Mouse (Mus musculus): ENCODE results near the gene Fam219a. TPM values are rescaled to one million over a fixed set of nuclear protein-coding genes. Genes with fewer than 3 reads are reported as not detected.

Gene Fam219a
- polyA plus RNA-seq, 1 experiment from 2014 or later = 2.3 TPM

DNA sequence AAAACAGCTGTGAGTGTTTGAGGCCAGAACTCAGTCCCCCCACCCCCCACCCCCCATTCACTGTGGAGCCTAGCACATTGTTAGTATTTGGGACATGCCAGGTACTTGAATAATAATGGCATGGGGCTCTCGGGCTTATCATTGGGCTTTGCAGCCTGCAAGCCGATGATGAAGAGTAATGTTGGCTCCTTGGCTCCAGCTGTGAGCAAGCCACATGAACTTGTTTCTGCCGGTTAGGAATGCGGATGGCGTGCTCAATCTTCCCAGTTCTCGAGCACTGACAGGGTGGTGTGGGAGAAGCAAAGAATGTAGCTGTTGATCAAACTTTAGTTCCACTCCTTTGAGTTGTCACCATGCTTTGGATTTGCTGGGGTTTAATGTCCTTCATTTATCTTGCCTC, 6.6 kb upstream of the Fam219a start:
- Histone ChIP-seq H3K36me3 (no peaks in the 10 kb centered on the region), H3K4me2 (no peak overlapping the region), H3K4me3 (no peak overlapping the region), H3K27me3 (replicated peaks) (peaks cover 16% of the 10 kb centered on the region), H3K9me3 (no peaks in the 10 kb centered on the region), H3K9ac (no peak overlapping the region), H3K4me1 (0 out of 2 replicates have a peak, but pooled peaks cover 3% of the 10 kb centered on the region), H3K27ac (replicated peaks) (no peak overlapping the region)
- WGBS = 21% methylated on average over 6 of the region's 6 CpGs
- ATAC-seq (ENCODE audit: extremely low read depth, insufficient number of reproducible peaks, low FRiP score, low TSS enrichment) = no peak

- Histone ChIP-seq H3K27ac (replicated peaks) (no peak overlapping the region), H3K27me3 (replicated peaks) (peaks cover 14% of the 10 kb centered on the region), H3K36me3 (no peaks in the 10 kb centered on the region), H3K9ac (no peak overlapping the region), H3K9me3 (no peaks in the 10 kb centered on the region), H3K4me1 (peaks cover 10% of the 10 kb centered on the region), H3K4me3 (no peak overlapping the region), H3K4me2 (no peak overlapping the region)
- no peak for ATAC-seq (ENCODE audit: extremely low read depth, insufficient number of reproducible peaks, low FRiP score, low TSS enrichment)
- 61% methylated on average over 4 of the region's 4 CpGs for WGBS
Observed at GRCm38 (mm10) chr4:41573492-41573891, 4.2 kb upstream of the Fam219a start.

DNA sequence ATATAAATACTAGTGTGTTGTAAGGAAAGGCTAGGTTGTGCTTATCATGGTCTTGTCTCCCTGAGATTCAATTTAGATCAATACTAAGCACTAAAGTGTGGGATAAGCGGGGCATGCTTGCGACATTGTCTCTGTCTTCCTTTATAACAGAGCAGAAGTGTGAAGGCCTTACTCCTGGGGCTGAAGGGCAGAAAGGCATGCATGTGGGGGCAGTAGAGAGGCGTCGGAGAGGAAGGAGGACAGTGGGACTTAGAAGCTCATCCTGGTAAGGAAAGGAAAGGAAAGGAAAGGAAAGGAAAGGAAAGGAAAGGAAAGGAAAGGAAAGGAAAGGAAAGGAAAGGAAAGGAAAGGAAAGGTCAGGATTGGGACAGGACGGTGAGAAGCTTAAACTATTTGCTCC, 2.2 kb upstream of the Fam219a start:
- 12% methylated on average over 5 of the region's 5 CpGs for WGBS
- ATAC-seq (ENCODE audit: extremely low read depth, insufficient number of reproducible peaks, low FRiP score, low TSS enrichment) = no peak
- Histone ChIP-seq H3K36me3 (no peaks in the 10 kb centered on the region), H3K9me3 (no peaks in the 10 kb centered on the region), H3K9ac (no peak overlapping the region), H3K4me2 (no peak overlapping the region), H3K27ac (replicated peaks) (no peak overlapping the region), H3K4me1 (peaks cover 23% of the 10 kb centered on the region), H3K27me3 (replicated peaks) (peaks cover 24% of the 10 kb centered on the region), H3K4me3 (no peak overlapping the region)

DNA sequence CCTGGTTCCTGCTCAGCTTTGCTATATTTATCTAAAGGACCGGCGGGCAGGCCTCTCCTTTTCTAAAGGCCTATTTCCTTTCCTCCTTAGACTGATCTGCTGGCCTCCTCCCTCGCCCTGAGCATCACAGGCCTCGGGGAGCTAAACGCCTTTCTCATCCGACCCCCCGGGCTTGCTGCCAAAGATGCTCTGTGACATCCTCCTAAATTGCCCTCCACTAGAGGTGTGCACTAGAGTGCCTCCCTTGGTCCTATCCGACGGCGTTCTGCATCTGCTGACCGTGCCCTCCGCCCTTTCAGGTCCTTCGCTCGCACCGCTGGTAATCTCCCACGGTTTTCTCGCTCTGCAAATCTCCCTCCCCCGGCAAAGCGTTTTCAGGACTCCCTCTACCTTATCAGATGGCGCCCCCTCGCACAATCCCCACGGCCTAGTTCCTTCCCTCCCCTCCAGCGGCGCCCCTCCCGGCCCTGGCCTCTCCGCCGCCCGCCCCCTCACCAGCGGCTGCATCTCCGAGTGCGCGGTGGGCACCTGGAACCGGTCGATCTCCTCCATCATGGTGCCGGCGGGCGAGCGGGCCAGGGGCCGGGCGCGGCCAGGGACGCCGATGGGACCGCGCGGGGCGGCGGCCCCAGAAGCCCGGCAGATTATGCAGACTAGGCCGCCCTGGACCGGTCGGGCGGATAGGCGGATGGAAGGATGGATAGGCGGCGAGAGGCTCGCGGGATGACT, 492 bp downstream of the Fam219a start:
- Histone ChIP-seq H3K9me3 (no peaks in the 10 kb centered on the region), H3K4me3 (peak overlapping the region; percentile 82), H3K4me1 (peaks cover 26% of the 10 kb centered on the region), H3K27me3 (replicated peaks) (peaks cover 26% of the 10 kb centered on the region), H3K27ac (replicated peaks) (peak overlapping the region; percentile 58), H3K36me3 (no peaks in the 10 kb centered on the region), H3K9ac (peak overlapping the region; percentile 87), H3K4me2 (peak overlapping the region; percentile 91)
- under 1% methylated on average over 56 of the region's 58 CpGs for WGBS
- peak; percentile 2; the same call in 1 of the 2 replicates for ATAC-seq (ENCODE audit: extremely low read depth, insufficient number of reproducible peaks, low FRiP score, low TSS enrichment)

DNA sequence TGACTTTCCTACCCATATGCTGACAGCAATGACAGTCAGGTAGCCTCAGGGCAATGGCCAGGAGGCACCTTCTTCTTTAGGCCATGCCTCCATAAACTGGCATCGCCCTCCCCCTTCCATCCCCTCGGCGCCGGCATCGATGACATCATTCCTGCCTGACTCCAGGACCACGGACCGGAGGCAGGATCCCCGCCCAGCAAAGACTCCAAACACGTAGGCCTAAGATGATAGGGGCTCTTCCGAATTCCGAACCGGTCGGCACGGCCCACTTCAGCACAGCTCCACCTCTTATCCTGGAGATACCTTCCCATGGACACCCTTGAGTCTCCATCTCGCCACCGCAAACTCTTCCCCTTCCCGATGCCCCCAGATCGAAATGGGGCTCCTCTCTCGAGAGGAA, 1.1 kb downstream of the Fam219a start:
- 5% methylated on average over 19 of the region's 19 CpGs for WGBS
- Histone ChIP-seq H3K27me3 (replicated peaks) (peaks cover 26% of the 10 kb centered on the region), H3K9ac (peak overlapping the region; percentile 87), H3K27ac (replicated peaks) (0 out of 2 replicates have a peak overlapping the region, but pooled peaks have one; percentile 58), H3K9me3 (no peaks in the 10 kb centered on the region), H3K4me3 (peak overlapping the region; percentile 82), H3K36me3 (no peaks in the 10 kb centered on the region; the same call in 1 of the 2 replicates), H3K4me1 (peaks cover 26% of the 10 kb centered on the region), H3K4me2 (peak overlapping the region; percentile 91)
- no peak for ATAC-seq (ENCODE audit: extremely low read depth, insufficient number of reproducible peaks, low FRiP score, low TSS enrichment)

GRCm38 (mm10) chr4:41566123-41566522, 3.2 kb downstream of the Fam219a start:
- 7% methylated on average over 3 of the region's 3 CpGs for WGBS
- Histone ChIP-seq H3K4me1 (peaks cover 26% of the 10 kb centered on the region), H3K9me3 (no peaks in the 10 kb centered on the region), H3K27me3 (replicated peaks) (peaks cover 20% of the 10 kb centered on the region), H3K4me3 (no peak overlapping the region), H3K9ac (no peak overlapping the region), H3K4me2 (no peak overlapping the region), H3K36me3 (no peaks in the 10 kb centered on the region; the same call in 1 of the 2 replicates), H3K27ac (replicated peaks) (no peak overlapping the region)
- ATAC-seq (ENCODE audit: extremely low read depth, insufficient number of reproducible peaks, low FRiP score, low TSS enrichment) = no peak

- Histone ChIP-seq H3K4me2 (no peak overlapping the region), H3K9ac (no peak overlapping the region), H3K4me1 (peaks cover 17% of the 10 kb centered on the region), H3K36me3 (no peaks in the 10 kb centered on the region; the same call in 1 of the 2 replicates), H3K9me3 (no peaks in the 10 kb centered on the region), H3K4me3 (no peak overlapping the region), H3K27ac (replicated peaks) (no peak overlapping the region), H3K27me3 (replicated peaks) (peaks cover 16% of the 10 kb centered on the region)
- ATAC-seq (ENCODE audit: extremely low read depth, insufficient number of reproducible peaks, low FRiP score, low TSS enrichment) = no peak
- 77% methylated on average over 5 of the region's 5 CpGs for WGBS
Observed at GRCm38 (mm10) chr4:41563297-41563696, 6.0 kb downstream of the Fam219a start.

DNA sequence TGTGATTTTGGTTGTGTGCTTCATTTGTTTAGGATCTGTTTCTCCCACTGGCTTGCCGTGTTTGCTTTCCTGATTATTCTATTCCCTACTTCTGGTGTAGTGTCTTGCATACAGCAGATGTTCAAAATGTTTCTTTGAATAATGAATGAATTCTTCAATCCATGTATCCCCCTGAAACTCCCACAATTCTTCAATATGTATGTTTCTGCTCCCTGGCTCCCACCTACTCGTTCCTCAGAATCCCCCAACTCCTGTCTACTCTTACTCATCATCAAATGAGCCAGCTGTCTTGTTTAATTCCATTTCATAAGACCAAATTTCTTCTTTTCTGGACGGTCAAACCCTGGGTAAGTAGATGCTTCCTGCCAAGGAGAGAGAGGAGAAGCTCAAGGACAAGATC, 12.2 kb downstream of the Fam219a start:
- Histone ChIP-seq H3K36me3 (no peaks in the 10 kb centered on the region), H3K27me3 (replicated peaks) (no peaks in the 10 kb centered on the region), H3K4me3 (no peak overlapping the region), H3K4me2 (no peak overlapping the region), H3K9me3 (no peaks in the 10 kb centered on the region), H3K4me1 (peaks cover 22% of the 10 kb centered on the region), H3K27ac (replicated peaks) (no peak overlapping the region), H3K9ac (no peak overlapping the region)
- 65% methylated on average over 3 of the region's 3 CpGs for WGBS
- no peak for ATAC-seq (ENCODE audit: extremely low read depth, insufficient number of reproducible peaks, low FRiP score, low TSS enrichment)

DNA sequence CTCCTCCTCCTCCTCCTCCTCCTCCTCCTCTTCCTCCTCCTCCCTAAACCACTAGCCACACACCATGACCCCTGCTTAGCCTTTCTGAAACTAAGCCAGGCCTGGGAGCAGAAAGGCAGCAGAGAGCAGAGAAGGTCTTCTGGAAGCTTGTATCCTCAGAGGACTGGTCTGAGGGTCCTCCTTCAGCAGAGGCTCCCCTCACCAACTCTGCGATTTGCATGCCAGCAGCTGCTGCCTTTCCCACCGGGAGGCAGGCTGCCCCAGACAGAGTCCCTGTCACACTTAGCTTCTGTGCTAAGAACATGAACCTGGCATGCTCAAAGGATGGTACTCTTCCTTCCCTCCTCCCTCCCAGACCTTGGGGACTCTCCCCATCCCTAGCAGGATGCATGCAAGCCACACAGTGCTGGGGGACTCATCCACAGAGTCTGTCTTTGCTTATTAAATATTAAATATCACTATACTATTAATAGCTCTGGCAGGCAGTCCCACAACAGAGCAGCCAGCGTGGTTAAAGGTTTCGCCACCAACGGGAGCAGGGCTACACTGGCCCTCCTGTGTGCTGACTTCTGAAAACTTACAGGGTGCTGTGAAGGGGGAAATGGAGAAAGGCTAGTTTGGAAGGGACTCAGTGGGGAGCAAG, 12.9 kb downstream of the Fam219a start:
- no peak overlapping the region for H3K9ac ChIP-seq
- WGBS = 48% methylated on average over 5 of the region's 5 CpGs
- no peaks in the 10 kb centered on the region for H3K9me3 ChIP-seq
- no peak for ATAC-seq (ENCODE audit: extremely low read depth, insufficient number of reproducible peaks, low FRiP score, low TSS enrichment)
- H3K4me2 ChIP-seq = no peak overlapping the region
- no peak overlapping the region for H3K27ac ChIP-seq (replicated peaks)
- H3K4me3 ChIP-seq = no peak overlapping the region
- H3K4me1 ChIP-seq = peaks cover 22% of the 10 kb centered on the region
- no peaks in the 10 kb centered on the region for H3K36me3 ChIP-seq
- no peaks in the 10 kb centered on the region for H3K27me3 ChIP-seq (replicated peaks)

DNA sequence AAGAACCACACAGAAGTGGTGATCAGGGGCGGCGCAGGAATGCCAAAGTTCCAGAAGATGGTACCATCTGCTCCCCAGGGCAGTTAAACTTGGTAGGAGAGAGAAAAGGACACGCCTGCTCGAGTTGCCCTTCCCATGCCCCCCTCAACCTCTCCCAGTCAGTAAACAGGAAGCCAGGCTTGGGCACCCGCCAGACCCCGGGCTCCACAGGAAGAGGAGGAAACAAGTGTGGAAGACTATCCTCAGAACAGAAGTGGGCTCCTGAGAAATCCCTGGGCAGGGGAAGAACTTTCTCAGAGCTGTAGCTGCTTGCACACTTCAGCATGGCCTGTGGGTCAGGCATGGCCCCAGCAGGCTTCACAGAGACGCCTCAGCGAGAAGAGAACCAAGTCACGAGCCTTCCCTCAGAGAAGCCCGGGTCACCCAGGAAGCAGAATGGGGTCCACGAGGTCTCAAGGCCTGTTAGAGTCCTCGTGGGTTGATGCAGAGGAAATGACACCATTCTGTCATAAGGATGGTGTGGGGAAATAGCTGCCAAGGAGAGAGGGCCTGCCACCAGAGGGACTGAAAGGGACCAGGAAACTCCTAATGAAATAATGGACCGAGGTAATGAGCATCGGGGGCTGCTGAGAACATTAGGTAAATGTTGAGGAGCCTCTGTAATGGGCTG, 14.2 kb downstream of the Fam219a start:
- peaks cover 22% of the 10 kb centered on the region for H3K4me1 ChIP-seq
- no peaks in the 10 kb centered on the region for H3K9me3 ChIP-seq
- 60% methylated on average over 14 of the region's 14 CpGs for WGBS
- no peak overlapping the region for H3K9ac ChIP-seq
- H3K36me3 ChIP-seq = no peaks in the 10 kb centered on the region
- H3K27ac ChIP-seq (replicated peaks) = peak overlapping the region; percentile 74
- H3K27me3 ChIP-seq (replicated peaks) = no peaks in the 10 kb centered on the region
- no peak for ATAC-seq (ENCODE audit: extremely low read depth, insufficient number of reproducible peaks, low FRiP score, low TSS enrichment)
- 0 out of 2 replicates have a peak overlapping the region, but pooled peaks have one; percentile 13 for H3K4me2 ChIP-seq
- H3K4me3 ChIP-seq = no peak overlapping the region

GRCm38 (mm10) chr4:41553116-41553515, 16.2 kb downstream of the Fam219a start:
- no peak overlapping the region for H3K4me3 ChIP-seq
- no peaks in the 10 kb centered on the region for H3K9me3 ChIP-seq
- no peak for ATAC-seq (ENCODE audit: extremely low read depth, insufficient number of reproducible peaks, low FRiP score, low TSS enrichment)
- no peak overlapping the region for H3K9ac ChIP-seq
- 70% methylated on average over 11 of the region's 11 CpGs for WGBS
- no peak overlapping the region for H3K27ac ChIP-seq (replicated peaks)
- H3K27me3 ChIP-seq (replicated peaks) = no peaks in the 10 kb centered on the region
- no peaks in the 10 kb centered on the region for H3K36me3 ChIP-seq
- no peak overlapping the region for H3K4me2 ChIP-seq
- peaks cover 22% of the 10 kb centered on the region for H3K4me1 ChIP-seq
